Mouse (Mus musculus) R1 (cell line): ENCODE measurements at regions not wholly inside any gene's neighbourhood (a gene's known extent, or its start where the extent isn't known, plus 50 kb on each side); places are given as distances from the start of the nearest gene placed in this dataset.
A peak's percentile ranks its signal among the peaks of the same experiment; 100 is the strongest.

Experiments
- DNase-seq: peaks from one replicate; pipeline ENCODE4 v3.0.0-alpha.2; 2018; ENCODE audit warnings: low read depth, low spot score

- no peak for DNase-seq
Observed at GRCm38 (mm10) chr3:102386091-102386490, 83.6 kb upstream of the Ngf start.

GRCm38 (mm10) chr3:102384596-102384995 lies 85.1 kb upstream of the Ngf start:
- no peak for DNase-seq

DNA sequence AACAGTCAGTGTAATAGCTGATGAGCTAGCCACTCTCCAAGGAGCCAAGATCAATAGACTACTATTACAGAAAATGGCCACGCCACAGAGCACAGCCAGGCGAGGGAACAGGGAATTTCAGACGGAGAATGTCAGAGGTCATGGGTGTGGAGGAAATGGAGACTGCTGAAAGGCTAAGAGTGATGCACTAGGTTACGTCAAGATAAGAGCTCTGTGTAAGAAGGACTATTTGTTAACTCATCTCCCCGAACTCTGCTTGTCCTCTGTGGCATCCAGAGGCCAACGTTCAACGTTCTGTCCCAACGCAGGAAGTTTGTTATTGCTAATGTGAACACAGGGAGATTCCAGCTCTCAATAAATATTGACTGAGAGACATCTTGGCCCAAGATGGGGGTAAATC lies 86.0 kb upstream of the Ngf start:
- no peak for DNase-seq

GRCm38 (mm10) chr3:102381683-102382082 lies 88.0 kb upstream of the Ngf start:
- DNase-seq = no peak

DNA sequence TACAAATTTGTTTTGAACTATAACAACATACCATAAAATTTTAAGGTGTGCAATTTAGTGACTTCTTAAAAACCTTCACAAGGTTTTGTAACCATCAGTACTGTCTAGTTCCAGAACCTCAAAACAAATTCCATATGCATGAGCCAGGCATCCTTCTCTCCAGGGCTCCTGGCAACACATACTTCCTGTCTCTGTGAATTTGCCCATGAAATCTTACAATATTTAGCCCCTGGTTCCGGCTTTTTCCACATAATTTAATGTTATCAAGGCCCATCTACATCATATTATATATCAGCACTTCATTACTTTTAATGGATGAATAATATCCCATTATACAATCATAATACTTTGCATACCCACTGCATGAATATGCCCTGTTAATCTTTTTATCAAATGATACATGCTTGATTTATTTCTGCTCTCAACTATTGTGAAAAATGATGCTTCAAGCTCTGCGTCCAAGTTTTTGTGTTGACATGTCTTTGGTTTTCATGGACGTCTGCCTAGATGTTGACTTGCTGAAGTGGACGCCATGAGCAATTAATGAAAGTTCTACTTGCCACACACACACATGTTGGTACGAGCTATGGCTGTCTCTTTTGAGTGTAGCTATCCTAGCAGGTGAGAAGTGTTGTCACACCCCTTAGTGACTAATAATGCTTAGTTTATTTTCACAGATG lies 95.2 kb upstream of the Ngf start:
- no peak for DNase-seq

GRCm38 (mm10) chr3:102372205-102372899 lies 97.4 kb upstream of the Ngf start:
- peak; percentile 78 for DNase-seq

GRCm38 (mm10) chr3:102366188-102366587 lies 103.5 kb upstream of the Ngf start:
- no peak for DNase-seq

GRCm38 (mm10) chr3:102364326-102364935 lies 105.3 kb upstream of the Ngf start:
- DNase-seq = no peak

GRCm38 (mm10) chr3:102360732-102361280 lies 108.9 kb upstream of the Ngf start:
- no peak for DNase-seq

DNA sequence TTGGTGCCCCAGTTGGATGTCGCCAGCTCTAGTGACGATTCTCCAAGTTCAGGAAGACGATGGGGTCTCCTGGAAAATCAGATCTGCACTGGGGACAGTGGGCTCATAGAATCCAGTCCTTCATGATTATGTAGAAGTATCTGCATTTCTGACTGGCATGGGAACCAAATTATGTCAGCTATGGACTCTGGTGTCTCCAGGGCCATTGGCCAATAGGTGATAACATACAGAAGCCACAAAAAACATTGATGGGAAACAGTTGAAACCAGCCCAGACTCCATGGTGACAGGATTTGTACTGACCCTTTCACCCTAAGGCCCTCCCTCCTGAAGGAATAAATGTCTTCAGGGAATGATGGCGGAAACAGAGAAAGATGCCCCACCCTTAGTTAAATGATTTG lies 110.9 kb upstream of the Ngf start:
- DNase-seq = no peak

GRCm38 (mm10) chr3:102357062-102357610 lies 112.6 kb upstream of the Ngf start:
- no peak for DNase-seq

GRCm38 (mm10) chr3:102355352-102355751 lies 114.4 kb upstream of the Ngf start:
- no peak for DNase-seq

- no peak for DNase-seq
Observed at GRCm38 (mm10) chr3:102354771-102355170, 114.9 kb upstream of the Ngf start.

DNA sequence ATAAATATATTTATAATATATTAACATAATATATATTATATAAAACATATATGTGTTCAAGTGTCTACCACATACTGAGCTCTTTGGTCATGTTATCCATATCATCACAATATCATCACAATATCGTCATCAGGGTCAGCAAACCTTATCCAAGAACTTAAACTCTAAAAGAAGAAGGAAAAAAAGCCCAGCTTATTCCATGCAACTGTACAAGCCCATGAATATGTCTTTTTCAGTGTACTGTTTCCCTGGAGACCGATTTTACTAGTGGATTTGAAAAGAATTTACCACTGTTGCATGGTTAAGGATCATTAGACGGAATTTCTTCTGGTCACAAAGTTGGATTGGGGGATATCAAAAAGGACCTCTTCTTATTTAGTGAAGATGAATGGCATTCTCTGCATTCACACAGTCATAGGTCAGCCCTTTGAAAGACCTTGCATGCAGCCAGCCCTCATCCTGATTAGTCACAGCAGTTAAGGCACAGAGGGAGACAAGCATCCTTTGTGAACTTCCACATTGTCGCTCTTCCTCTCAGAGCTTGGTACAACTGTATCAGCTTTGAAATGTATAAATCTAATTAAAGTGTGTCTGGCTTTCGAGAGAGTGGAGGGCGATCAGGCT lies 116.3 kb upstream of the Ngf start:
- DNase-seq = no peak

DNA sequence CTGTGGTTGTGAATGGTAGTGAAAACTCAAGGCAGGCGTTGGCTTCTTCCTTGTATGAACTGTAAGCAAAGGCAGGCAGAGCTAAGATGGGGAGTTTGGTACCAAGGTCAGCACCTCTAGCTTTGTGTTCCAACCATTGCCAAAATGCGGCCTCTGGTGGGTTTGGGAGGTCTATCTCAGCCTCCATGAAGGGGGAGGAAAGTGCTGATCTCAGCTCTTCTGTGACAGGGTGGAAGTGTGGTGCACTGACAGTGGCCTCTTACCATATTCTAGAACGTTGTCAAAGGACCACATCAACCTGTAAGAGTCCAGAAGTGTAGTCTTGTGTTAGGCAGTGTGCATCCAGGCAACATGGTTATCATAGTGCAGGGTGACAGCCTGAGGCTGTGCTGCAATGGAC lies 123.6 kb upstream of the Ngf start:
- DNase-seq = no peak

GRCm38 (mm10) chr3:102345291-102345690 lies 124.4 kb upstream of the Ngf start:
- DNase-seq = no peak

DNA sequence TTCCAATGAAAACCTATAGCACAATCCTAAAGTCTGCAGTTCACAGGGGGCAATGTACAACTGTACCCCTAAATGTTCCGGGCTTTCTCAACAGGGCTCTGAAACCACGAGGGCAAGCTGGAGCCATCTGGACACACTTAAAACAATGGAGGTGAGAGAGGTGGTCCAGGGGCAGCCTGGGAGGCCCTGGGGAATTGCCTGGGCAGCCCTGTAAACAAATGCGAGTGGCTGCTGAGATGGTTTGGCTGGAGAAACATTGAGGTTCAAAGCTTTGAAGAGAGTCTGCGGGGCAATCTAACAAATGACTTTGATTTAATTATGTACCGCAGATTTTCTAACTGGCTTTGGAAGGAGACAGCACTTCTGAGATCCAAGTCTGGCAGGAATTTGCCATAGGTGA lies 129.0 kb upstream of the Ngf start:
- no peak for DNase-seq

DNA sequence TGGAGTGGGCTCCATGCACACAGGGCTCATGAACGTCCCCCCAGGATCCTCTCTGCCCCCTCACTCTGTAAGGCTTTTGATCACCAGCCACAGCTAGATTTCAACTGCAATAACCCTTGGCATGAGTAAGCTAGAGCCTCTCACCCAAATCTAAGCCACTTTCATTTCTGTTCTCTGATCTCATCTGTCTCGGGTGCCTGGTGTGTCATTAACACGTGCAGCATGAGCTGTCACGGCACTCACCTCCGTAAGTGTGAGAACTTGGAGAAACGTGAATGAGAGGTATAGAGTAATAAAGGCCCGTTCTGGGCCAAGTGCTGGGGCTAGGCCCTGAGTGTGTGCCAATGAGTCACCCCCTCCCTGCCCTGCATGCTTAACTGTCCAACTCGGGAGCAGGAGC lies 131.8 kb upstream of the Ngf start:
- DNase-seq = no peak

DNA sequence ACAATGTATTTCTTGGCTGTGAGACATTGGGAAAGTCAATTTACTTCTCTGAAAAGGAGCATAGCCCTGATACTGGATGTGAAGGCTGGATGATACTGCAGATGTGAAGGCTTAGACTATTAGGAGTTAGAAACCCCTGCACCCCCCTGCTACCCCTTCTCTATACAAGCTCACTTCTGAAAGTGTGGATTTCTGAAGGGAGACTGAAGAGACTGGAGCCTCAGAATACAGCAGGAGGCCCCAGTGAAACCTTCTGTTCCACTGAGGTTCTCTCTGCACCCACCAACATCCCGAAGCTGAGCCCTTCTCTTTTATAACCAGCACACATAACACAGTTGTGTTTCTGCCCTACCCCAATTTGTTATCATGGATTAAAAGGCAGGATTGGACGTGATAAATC lies 131.7 kb upstream of the Vangl1 start:
- no peak for DNase-seq

DNA sequence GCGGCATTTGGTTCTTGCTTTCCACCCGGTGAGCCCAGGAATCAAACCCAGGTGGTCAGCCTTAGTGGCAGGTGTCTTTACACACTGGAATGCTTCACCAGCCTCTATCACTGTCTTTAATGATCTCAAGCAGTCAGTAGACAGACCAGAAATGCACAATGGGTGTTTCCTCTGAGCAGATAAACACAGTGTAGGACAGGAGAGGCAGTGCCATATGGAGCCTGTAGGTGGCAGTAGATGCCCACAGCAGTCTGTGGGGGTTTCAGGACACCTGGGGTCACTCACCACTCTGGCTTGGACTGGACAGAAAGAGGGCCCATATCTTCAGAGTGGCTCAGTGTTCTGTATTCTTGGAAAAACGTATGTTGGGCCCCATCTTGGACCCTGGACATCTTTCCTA lies 130.7 kb upstream of the Vangl1 start:
- peak; percentile 57 for DNase-seq

DNA sequence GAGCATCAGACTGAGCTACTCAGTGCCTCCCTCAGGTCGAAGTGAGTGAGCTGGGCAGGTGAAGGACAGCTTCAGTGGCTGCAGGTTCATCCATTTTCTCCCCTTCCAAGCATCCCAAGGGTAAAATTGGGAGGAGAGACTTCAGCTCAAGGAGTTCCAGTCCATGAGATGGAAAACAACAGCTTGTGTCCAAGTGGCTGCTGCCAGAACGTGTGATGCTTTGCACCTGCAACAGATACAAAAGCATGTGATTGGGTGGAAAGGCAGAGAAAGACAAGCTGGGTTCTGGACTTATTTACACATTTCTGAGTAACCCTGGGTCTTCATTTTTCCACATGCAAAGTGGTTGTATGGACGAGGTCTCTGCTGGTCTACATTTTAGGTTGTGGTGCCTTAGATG lies 127.7 kb upstream of the Vangl1 start:
- DNase-seq = no peak

- no peak for DNase-seq
Observed at GRCm38 (mm10) chr3:102319331-102319730, 114.8 kb upstream of the Vangl1 start.
